Mouse (Mus musculus): ENCODE results near the gene Tpcn1.

GRCm38 (mm10) chr5:120566101-120566500 lies 22.4 kb downstream of the Tpcn1 start:
- TF ChIP-seq GATA1 (IDR thresholded peaks at IDR 0.05; ENCODE audit: borderline replicate concordance, low read length) (no peak), FLI1 (IDR thresholded peaks at IDR 0.05; ENCODE audit: low read length) (no peak)

All from megakaryocyte, embryonic 14.5 days (primary cell).